Mouse (Mus musculus): Measurements from ENCODE around the gene Lrsam1.

- TF ChIP-seq ZC3H11A (IDR thresholded peaks at IDR 0.05; ENCODE audit: borderline replicate concordance, low read depth, low read length) = no peak
- no peak for TF ChIP-seq HCFC1 (IDR thresholded peaks at IDR 0.05; ENCODE audit: borderline replicate concordance, insufficient read depth, low read length)
- no peak for TF ChIP-seq MAFK (IDR thresholded peaks at IDR 0.05; ENCODE audit: insufficient read depth, low read depth, low read length)
- TF ChIP-seq CHD2 (IDR thresholded peaks at IDR 0.05; ENCODE audit: low read depth, low read length) = no peak
- no peak for TF ChIP-seq ZNF384 (IDR thresholded peaks at IDR 0.05; ENCODE audit: low read depth, low read length)
These were observed 79.7 kb downstream of the Lrsam1 start for GRCm38 (mm10) chr2:32881723-32882122.
